11 mouse cellular contexts compared by ENCODE assay signal in genomic region chr3:89578803-89579202, GRCm38 (mm10). TPM values are rescaled to one million over a fixed set of nuclear protein-coding genes. Genes with fewer than 3 reads are reported as not detected.
DNase-seq lines count a peak whose midpoint lies in the region; ATAC-seq and TF ChIP-seq lines count a peak whose summit lies in the region.
"Had no signal": no experiment of that assay in that cellular context is flagged by ENCODE, and none has a peak within 500 bp of the region (broad histone marks: within the 10 kb centered on the region; RNA-seq: fewer than 3 reads in every experiment).

No protein-coding gene starts in this region.

- no peaks in the 10 kb centered on the region for H3K9me3 ChIP-seq in embryonic facial prominence, embryonic 14.5 days (ENCODE audit: control insufficient read depth, low read length)
- H3K9me3 ChIP-seq in lung, postnatal 0 days (ENCODE audit: low read length), result no peaks in the 10 kb centered on the region

- intact Hi-C loops in gastrocnemius, postnatal 14 days (cut with DNase I; ENCODE audit: low total_unique reads), result no loop called here

- H3K4me2 ChIP-seq in embryonic facial prominence, embryonic 14.5 days (ENCODE audit: low read depth, low read length), result no peak overlapping the region
- no peak overlapping the region for H3K4me2 ChIP-seq in lung, postnatal 0 days (replicated peaks; ENCODE audit: low read depth, low read length)

- no peaks in the 10 kb centered on the region for H3K27me3 ChIP-seq in embryonic facial prominence, embryonic 14.5 days (replicated peaks; ENCODE audit: control insufficient read depth, insufficient read depth, low read length)
- H3K27me3 ChIP-seq in lung, postnatal 0 days (replicated peaks; ENCODE audit: insufficient read depth, low read length), result no peaks in the 10 kb centered on the region
- H3K27me3 ChIP-seq in cerebellum, adult 2 months (ENCODE audit: control insufficient read depth, insufficient read depth, low read length), result no peaks in the 10 kb centered on the region; the same call in 1 of the 2 replicates
- H3K27me3 ChIP-seq: CH12.LX had no signal

- no peak for TF ChIP-seq CTCF in lung, postnatal 0 days (IDR thresholded peaks at IDR 0.05)
- TF ChIP-seq CTCF in cerebellum, adult 2 months (IDR thresholded peaks at IDR 0.05; ENCODE audit: borderline replicate concordance, insufficient read depth, low read depth, low read length), result no peak

- TF ChIP-seq EP300 in lung, postnatal 0 days (IDR thresholded peaks at IDR 0.05), result 0 out of 2 replicates have a peak, but pooled peaks have one; percentile 43

- 26% methylated on average over 9 of the region's 10 CpGs for WGBS in embryonic facial prominence, embryonic 14.5 days
- 28% methylated on average over 10 of the region's 10 CpGs for WGBS in lung, postnatal 0 days
- 83% methylated on average over 10 of the region's 10 CpGs for WGBS in cerebellum, adult 2 months

- no peak overlapping the region for H3K9ac ChIP-seq in embryonic facial prominence, embryonic 14.5 days (ENCODE audit: low read depth, low read length)
- no peak overlapping the region for H3K9ac ChIP-seq in lung, postnatal 0 days (replicated peaks; ENCODE audit: low read depth)

- no peak overlapping the region for H3K27ac ChIP-seq in embryonic facial prominence, embryonic 14.5 days (replicated peaks; ENCODE audit: low read depth, low read length)
- H3K27ac ChIP-seq in lung, postnatal 0 days (ENCODE audit: low read length), result no peak overlapping the region
- H3K27ac ChIP-seq in cerebellum, adult 2 months (ENCODE audit: insufficient read depth, low read length), result no peak overlapping the region
- H3K27ac ChIP-seq: layer of hippocampus, adult 2 months had no signal

- TF ChIP-seq POLR2A in cerebellum, adult 2 months (IDR thresholded peaks at IDR 0.05; ENCODE audit: borderline replicate concordance, insufficient read depth, low read length), result no peak

- H3K36me3 ChIP-seq in embryonic facial prominence, embryonic 14.5 days (ENCODE audit: control insufficient read depth, insufficient read depth, low read length), result no peaks in the 10 kb centered on the region
- no peaks in the 10 kb centered on the region for H3K36me3 ChIP-seq in lung, postnatal 0 days (ENCODE audit: insufficient read depth, low read length)

- H3K4me1 ChIP-seq in embryonic facial prominence, embryonic 14.5 days (ENCODE audit: control insufficient read depth, insufficient read depth, low read length), result no peaks in the 10 kb centered on the region
- 0 out of 2 replicates have a peak, but pooled peaks cover 2% of the 10 kb centered on the region for H3K4me1 ChIP-seq in lung, postnatal 0 days (ENCODE audit: insufficient read depth, low read depth, low read length)
- H3K4me1 ChIP-seq in cerebellum, adult 2 months (ENCODE audit: control insufficient read depth, insufficient read depth, low read length), result no peaks in the 10 kb centered on the region

- no peak overlapping the region for H3K4me3 ChIP-seq in embryonic facial prominence, embryonic 14.5 days (ENCODE audit: low read depth, low read length)
- no peak overlapping the region for H3K4me3 ChIP-seq in lung, postnatal 0 days (ENCODE audit: low read depth, low read length)
- H3K4me3 ChIP-seq in cerebellum, adult 2 months (replicated peaks; ENCODE audit: insufficient read depth, low read depth, low read length), result no peak overlapping the region
- H3K4me3 ChIP-seq: layer of hippocampus, adult 2 months had no signal

- 0 out of 2 replicates have a peak, but pooled peaks have one; percentile 56 for ATAC-seq in embryonic facial prominence, embryonic 14.5 days (ENCODE audit: low read depth)
- ATAC-seq in lung, postnatal 0 days, result peak; percentile 89

- DNase-seq in gastrocnemius, postnatal 14 days, result peak; percentile 41
- DNase-seq in gastrocnemius, postnatal 10 days, result no peak
- peak; percentile 32 for DNase-seq in Muller cell, postnatal 12 days (ENCODE audit: inconsistent ontology term)
- DNase-seq in embryonic facial prominence, embryonic 14.5 days (ENCODE audit: low spot score), result peak; percentile 33
- peak; percentile 89 for DNase-seq in lung, postnatal 0 days (ENCODE audit: low spot score)
- DNase-seq in cerebellum, adult 2 months, result no peak
- DNase-seq in layer of hippocampus, postnatal 36 days, result no peak
- no peak for DNase-seq in layer of hippocampus, adult 18-20 months (ENCODE audit: low spot score in 2 of 2)
- DNase-seq: heart, postnatal 10 days had no signal

RNA-seq across cellular contexts. Expression of gene Kcnn3, which starts 58.8 kb away (rescaled TPM):
- total RNA-seq in gastrocnemius, postnatal 14 days (2021), result 1 to 10 TPM; 3.3 to 6.0 TPM
- total RNA-seq in gastrocnemius, postnatal 10 days (2021), result 10 to 100 TPM in 1 of 2 experiments, 1 to 10 TPM in 1; 6.9 to 11.9 TPM
- polyA plus RNA-seq in embryonic facial prominence, embryonic 14.5 days (2014; fragmentation: Nextera tagmentation; extraction: Ambion mirVana), result 3.7 and 4.6 TPM in 2 replicates
- 1.00 and 1.0 TPM in 2 replicates for polyA plus RNA-seq in lung, postnatal 0 days (2015; fragmentation: Nextera tagmentation; extraction: Ambion mirVana)
- 6.1 and 6.2 TPM in 2 replicates for polyA plus RNA-seq in cerebellum, adult 2 months (2012; rRNA removed)
- 10 to 100 TPM; 24.4 to 29.0 TPM for total RNA-seq in layer of hippocampus, postnatal 36 days (2021)
- total RNA-seq in layer of hippocampus, adult 18-20 months (2021), result 10 to 100 TPM; 24.6 to 26.6 TPM
- total RNA-seq: CH12.LX had no signal

Comparison
In these comparisons a context has a peak if more than half of its experiments do, and no peak if none do; other contexts are left out.
1. DNase-seq: peak in gastrocnemius, postnatal 14 days (single experiment), Muller cell, postnatal 12 days (single experiment), embryonic facial prominence, embryonic 14.5 days (single experiment) and lung, postnatal 0 days (single experiment); none in gastrocnemius, postnatal 10 days (single experiment), cerebellum, adult 2 months (0 of 2), layer of hippocampus, postnatal 36 days (0 of 2) and layer of hippocampus, adult 18-20 months (0 of 2).